Mouse (Mus musculus): ENCODE data around the gene Hesx1.

Hesx1 gene

DNA sequence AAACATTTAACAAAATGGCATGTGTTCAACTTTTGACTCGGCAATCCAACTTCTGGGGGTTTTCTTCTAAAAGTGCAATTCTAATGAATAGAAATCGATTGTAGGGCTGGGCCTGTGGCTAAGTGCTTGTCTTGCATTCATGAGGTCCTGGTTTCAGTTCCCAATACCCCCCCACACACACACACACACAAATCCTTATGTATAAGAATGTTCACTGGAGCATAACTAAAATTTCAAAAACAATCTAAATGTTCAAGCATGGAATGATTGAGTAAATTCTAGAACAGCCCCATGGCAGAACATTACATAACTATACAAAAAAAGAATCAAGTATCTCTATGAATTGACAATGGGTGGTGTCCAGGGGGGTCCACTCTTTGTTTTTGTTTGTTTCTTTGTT lies 23.7 kb downstream of the Hesx1 start:
- DNase-seq: no peak

DNA sequence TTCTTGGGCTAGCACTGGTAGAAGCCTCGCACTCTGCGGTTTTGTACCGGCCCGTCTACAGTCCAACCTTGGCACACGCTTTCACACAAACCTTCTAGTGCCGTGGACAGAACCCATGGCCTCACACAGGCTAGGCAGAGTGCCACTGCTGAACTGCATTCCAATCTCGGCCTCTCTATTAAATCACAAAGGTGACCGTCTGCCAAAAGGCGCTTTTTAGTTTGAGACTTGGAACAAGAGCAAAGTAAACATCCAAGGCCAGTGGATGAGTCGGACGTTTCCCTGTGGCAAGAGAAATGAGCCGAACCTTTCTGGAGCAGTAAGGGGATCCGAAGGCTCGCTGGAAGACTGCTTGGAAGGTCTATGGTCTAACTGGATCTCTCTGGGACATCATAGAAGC lies 25.6 kb downstream of the Hesx1 start:
- peak; percentile 42 for DNase-seq

- peak; percentile 41 for DNase-seq
Observed at GRCm38 (mm10) chr14:27022876-27023275, 28.7 kb downstream of the Hesx1 start.

DNA sequence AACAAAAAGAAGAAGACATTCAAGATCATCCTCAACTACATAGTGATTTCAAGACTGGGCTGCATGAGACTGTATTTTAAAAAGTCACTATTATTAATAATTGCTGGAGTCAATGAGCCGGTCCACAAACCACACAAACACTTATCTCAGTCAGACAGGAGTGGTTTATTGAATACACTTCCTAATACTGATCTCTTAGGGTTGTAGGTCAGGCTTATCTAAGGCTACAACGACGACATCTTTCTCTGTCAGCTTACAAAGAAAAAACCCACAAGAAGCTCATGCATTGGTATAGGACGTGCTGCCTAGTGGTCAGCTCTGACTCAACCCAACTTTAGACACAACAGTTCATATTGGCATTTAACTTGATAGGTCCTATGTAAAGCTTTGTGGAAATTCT lies 30.4 kb downstream of the Hesx1 start:
- no peak for DNase-seq

GRCm38 (mm10) chr14:27029771-27030173 lies 35.6 kb downstream of the Hesx1 start:
- DNase-seq: peak; percentile 27

GRCm38 (mm10) chr14:27031142-27031541 lies 36.9 kb downstream of the Hesx1 start:
- DNase-seq: peak; percentile 62

GRCm38 (mm10) chr14:27037513-27037912 lies 43.3 kb downstream of the Hesx1 start:
- DNase-seq: no peak

DNA sequence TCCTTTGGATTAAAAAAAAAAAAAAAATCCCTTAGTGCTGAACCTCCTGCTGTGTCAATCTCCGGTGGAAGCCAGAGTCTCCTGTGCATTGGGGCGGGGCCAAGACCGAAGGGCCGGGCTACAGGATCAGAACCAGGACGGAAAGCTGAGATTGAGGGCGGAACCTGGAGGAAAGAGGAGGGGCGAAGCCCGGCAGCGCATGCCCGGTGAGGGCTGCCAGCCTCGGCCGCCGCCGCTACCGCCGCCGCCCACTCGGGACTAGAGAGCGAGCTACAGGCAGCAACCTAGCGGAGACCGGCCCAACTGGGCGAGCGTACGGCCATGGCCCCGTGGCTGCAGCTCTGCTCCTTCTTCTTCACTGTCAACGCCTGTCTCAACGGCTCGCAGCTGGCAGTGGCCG lies 44.6 kb downstream of the Hesx1 start, which contains the start of gene Il17rd:
TSS of gene Il17rd (plus strand) at position 159 of the 400 bp plus-strand sequence.
- DNase-seq: peak; percentile 96

DNA sequence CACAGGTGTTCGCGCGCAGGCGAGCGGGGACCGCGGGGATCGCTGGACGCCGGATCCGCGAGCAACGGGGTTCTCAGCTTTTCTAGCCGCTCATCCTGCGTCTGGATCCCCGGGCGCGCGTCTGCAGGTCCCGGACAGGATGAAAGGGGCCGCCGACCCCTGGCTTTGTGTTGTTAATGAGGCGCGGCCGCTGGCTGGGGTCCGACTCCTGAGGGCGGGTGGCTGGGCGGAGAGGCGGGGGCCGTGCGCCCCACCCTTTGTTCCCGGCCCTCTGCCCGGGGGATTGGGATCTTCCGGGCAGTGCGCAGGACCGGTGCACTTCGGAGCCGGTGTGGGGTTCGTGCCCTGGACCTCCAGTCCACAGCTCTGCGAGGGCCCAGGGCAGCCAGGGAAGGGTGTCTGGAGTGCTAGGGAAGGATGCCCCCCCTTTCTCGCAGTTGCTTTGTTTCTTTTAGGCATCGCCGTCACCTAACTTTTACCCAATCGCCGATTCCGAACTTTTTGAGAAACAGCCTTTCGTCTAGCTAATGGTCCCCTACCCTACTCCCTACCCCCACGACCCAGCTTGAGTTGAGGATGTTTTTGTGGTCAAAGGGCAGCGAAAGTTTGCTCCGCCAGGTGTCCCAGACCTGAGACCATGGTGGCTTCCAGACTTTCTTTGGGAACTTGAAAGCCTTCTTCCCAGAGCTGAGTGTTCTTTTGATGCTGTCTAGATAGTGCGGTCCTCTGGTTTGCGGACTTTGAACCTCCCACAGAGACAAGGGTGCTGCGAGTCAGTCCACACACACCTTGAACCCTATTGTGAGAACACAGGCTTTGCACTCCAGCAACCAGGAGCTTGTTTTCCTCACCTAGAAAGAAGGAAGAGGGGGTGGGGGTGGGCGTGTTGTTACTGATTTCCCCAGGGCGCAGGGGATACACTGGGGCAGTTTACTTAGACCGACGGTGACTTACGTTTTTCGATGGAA lies 45.3 kb downstream of the Hesx1 start:
- no peak for DNase-seq

DNA sequence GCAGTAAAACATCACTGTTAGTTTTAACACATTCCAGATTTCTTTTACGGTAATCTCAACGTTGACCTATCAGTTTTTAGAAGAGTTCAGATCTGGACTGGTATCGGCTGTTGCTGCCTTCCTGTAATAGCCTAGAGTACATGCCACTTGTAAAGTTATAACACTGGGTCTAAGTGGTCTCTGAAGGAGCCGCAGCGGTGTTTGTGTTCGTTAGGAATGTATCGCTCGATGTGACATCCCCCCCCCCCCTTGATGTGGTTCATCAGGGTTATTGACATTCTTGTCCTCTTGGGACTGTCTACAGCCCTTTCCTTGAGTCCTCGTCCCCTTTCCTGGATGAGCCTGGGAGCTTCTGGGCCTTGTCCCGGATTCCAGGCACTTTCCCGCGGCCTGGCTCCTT lies 46.2 kb downstream of the Hesx1 start:
- no peak for DNase-seq

DNA sequence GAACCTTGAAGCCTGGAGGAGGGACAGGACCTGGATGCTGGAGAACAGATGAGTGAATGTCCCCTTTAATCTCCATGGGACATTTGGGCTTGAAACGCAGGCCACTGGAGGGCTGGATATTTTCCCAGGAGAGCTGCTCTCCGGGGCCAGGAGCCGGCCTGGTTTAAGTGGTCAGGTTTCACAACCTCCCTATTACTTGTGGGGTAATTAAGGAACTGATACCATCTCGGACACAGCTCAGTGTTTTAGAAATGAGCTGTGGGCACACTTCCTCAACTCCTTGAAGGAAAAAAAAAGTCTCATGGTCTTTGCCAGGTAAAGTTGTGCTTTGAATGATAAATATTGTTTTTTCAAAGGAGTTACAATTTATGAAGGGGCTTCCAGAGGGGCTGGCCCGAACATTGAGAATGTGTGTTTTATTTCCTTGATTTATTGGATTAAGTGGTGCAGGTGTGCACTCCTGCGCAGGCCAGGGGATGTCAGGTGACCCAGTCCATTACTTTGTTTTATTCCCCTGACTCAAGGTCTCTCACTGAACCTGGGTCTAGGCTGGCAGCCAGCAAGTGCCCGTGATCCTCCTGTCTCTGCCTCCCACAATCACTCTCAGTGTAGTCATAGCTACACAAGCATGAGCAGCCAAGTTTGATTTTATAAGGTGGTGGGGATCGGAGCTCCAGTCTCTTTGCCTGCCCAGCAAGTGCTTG lies 48.2 kb downstream of the Hesx1 start:
- peak; percentile 69 for DNase-seq

DNA sequence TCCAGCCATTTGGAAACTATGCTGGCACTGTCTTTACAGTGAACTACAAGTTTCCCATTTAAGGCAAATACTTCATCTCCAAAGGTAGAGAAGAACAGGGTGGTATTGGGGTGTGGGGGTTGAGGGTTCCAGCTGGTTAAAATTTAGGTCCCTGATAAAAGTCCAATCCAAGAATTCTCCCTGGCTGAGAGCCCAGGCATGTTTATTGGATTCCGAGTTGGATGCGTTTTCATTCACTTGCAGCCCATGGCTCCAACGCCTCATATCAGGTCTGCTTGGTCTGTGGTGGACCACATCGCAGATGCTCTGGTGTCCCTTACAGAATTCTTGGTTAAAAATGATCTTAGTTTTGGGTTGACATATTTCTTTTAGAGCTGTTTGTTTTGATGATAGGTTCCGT lies 49.2 kb downstream of the Hesx1 start:
- DNase-seq: peak; percentile 55

DNA sequence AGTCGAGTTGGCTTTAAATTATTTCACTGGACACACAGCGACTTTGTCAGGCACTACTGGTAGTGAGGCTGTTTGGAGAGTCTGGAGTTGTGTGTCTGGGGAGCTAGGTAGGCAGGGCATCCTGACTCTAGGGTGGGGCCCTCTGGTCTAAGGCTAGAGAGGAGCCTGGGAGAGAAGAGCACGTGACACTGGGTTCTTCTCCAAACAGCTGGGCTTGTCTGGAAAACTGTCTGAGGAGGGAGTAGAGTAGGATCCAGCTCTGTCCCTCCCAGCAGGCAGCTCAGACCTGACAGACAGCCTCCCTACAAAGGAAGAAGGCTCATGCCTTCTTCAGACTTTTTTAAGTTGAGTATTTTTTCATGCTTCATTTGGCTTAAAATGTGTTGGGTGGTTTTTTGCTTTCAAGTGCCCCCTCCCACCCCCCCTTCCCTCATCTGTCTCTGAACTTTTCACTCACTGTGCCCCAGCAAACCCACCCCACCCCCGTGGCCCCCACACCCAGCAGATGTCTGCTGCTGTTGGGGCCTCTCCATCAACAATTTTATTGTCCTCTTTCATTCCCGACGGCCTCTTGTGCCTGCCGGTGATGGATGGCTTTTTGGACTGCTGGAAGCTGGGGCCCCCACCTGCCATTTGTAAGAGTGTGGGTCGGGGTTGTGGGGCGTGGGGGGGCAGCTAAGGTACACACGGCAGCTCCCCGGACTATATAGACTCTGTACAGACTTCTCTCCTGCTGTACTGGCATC lies 50.2 kb downstream of the Hesx1 start:
- no peak for DNase-seq

GRCm38 (mm10) chr14:27044967-27045361 lies 50.7 kb downstream of the Hesx1 start:
- DNase-seq: no peak

GRCm38 (mm10) chr14:27048231-27048956 lies 54.2 kb downstream of the Hesx1 start:
- DNase-seq: no peak

- DNase-seq: no peak
Observed at GRCm38 (mm10) chr14:27050043-27050442, 55.8 kb downstream of the Hesx1 start.

DNA sequence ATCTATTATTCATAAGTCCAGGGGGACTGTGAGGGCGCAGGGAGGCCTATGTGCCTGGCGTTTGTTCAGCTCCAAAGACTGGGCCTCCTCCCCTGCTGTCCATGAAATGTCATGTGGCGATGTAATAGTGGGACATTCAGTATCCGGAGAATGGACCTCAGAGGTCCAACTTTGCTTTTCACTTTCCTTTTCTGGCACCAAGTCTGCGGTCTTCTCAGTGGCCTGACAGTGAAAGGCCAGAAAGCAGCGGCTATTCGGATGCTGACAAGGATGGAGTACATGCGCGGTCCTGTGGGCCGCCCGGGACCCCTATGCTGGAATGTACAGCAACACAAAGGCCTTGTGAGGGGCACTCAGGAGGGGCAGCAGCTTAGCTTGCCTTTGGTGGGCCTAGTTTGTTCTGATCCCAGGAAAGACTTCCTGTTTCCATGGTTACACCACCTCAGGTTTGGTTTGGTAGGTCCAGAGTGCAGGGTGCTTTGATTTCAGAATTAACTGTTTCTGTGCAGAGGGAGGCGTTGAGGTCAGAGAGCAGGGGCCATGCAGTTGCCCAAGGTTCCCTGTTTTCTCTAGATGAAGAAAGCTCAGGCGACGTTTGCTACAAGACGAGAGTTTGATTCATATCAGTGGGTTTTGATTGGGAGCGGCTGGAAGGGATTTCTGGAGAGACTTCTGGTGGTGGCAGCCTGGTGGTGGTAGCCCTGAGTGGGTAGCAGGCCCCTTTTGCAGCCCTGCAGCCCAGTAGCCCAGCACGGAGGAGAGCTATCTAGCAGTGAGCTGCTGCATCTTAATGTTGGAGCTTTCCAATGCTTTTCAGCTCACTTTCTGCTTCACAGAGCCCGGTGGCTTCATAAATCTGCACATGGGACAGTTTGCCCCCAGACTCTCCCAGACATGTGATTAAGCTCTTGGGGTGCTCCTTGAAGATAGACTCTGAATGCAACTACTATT lies 56.6 kb downstream of the Hesx1 start:
- no peak for DNase-seq

GRCm38 (mm10) chr14:27051511-27051895 lies 57.3 kb downstream of the Hesx1 start:
- no peak for DNase-seq
